Mouse (Mus musculus) layer of hippocampus, adult 18-20 months (tissue): ENCODE data around the gene Slc30a6. TPM values are rescaled to one million over a fixed set of nuclear protein-coding genes. Genes with fewer than 3 reads are reported as not detected.

Experiments
- DNase-seq, 2 experiments: peaks; one replicate each; pipeline ENCODE4 v3.0.0; 2022; ENCODE audit warnings: low spot score in 2 of 2
- long read RNA-seq: library from polyadenylated mRNA; stranded (forward); transcript quantifications from one replicate; pipeline ENCODE4 v2.0.0, GENCODE M21; 2021
- total RNA-seq, 2 experiments: library from RNA; stranded (reverse); gene quantifications; 2 replicates each; pipeline ENCODE4 v1.2.3; 2021

Gene Slc30a6
- total RNA-seq, result 10 to 100 TPM; 16.7 to 17.4 TPM
- long read RNA-seq, transcript Slc30a6-201 (14 exons, 2,148 nt), result major isoform, 13 of 16 reads
- long read RNA-seq, partial matches to known transcripts, result 1 of 16 reads
- long read RNA-seq, other reads (novel, unspliced or antisense), result 2 of 16 reads

- DNase-seq, result peak; percentile 95 to 98
Measured at GRCm38 (mm10) chr17:74395383-74396065, at the start of gene Slc30a6. Gene Slc30a6, plus strand, starts transcription at chr17:74395608.

- DNase-seq, result no peak
Measured at GRCm38 (mm10) chr17:74363592-74363991, 31.8 kb upstream of the Slc30a6 start.

- DNase-seq, result no peak
Measured at GRCm38 (mm10) chr17:74376916-74377315, 18.5 kb upstream of the Slc30a6 start.

GRCm38 (mm10) chr17:74386657-74387056, 8.8 kb upstream of the Slc30a6 start:
- no peak for DNase-seq

GRCm38 (mm10) chr17:74389847-74390246, 5.6 kb upstream of the Slc30a6 start:
- no peak for DNase-seq

- no peak for DNase-seq
Measured at GRCm38 (mm10) chr17:74394381-74394780, 1.0 kb upstream of the Slc30a6 start.

GRCm38 (mm10) chr17:74394855-74395254, 553 bp upstream of the Slc30a6 start:
- DNase-seq, result peak in 1 of 2 experiments; percentile 11

- DNase-seq, result no peak
Measured at GRCm38 (mm10) chr17:74396766-74397165, 1.4 kb downstream of the Slc30a6 start.

- no peak for DNase-seq
Measured at GRCm38 (mm10) chr17:74397173-74397572, 1.8 kb downstream of the Slc30a6 start.

- DNase-seq, result no peak
Measured at GRCm38 (mm10) chr17:74402486-74403222, 7.2 kb downstream of the Slc30a6 start.

GRCm38 (mm10) chr17:74406487-74406886, 11.1 kb downstream of the Slc30a6 start:
- no peak for DNase-seq

GRCm38 (mm10) chr17:74409722-74410121, 14.3 kb downstream of the Slc30a6 start:
- no peak for DNase-seq

- no peak for DNase-seq
Measured at GRCm38 (mm10) chr17:74413324-74413723, 17.9 kb downstream of the Slc30a6 start.

GRCm38 (mm10) chr17:74414671-74415070, 19.3 kb downstream of the Slc30a6 start:
- DNase-seq, result no peak

GRCm38 (mm10) chr17:74416841-74417360, 21.5 kb downstream of the Slc30a6 start:
- peak in 1 of 2 experiments; percentile 44 for DNase-seq

GRCm38 (mm10) chr17:74418171-74418570, 22.8 kb downstream of the Slc30a6 start:
- no peak for DNase-seq

GRCm38 (mm10) chr17:74420656-74421055, 25.2 kb downstream of the Slc30a6 start:
- no peak for DNase-seq

GRCm38 (mm10) chr17:74424401-74425005, 29.1 kb downstream of the Slc30a6 start:
- DNase-seq, result peak; percentile 4 to 66

- no peak for DNase-seq
Measured at GRCm38 (mm10) chr17:74430074-74430473, 34.7 kb downstream of the Slc30a6 start.

- DNase-seq, result no peak
Measured at GRCm38 (mm10) chr17:74431481-74431880, 36.1 kb downstream of the Slc30a6 start.

- DNase-seq, result no peak
Measured at GRCm38 (mm10) chr17:74432631-74433030, 37.2 kb downstream of the Slc30a6 start.

GRCm38 (mm10) chr17:74437762-74438161, 42.4 kb downstream of the Slc30a6 start:
- no peak for DNase-seq
